Mouse (Mus musculus) G1E-ER4 (cell line): ENCODE measurements at regions not wholly inside any gene's neighbourhood (a gene's known extent, or its start where the extent isn't known, plus 50 kb on each side); places are given as distances from the start of the nearest gene placed in this dataset.

Experiments used
- GATA1 ChIP-seq: IDR thresholded peaks from one replicate; pipeline ENCODE4 v1.8.0; 2012; ENCODE audit warnings: low read length, inconsistent platforms

GRCm38 (mm10) chr14:61819251-61819650 lies 212.0 kb downstream of the Kcnrg start:
- TF ChIP-seq GATA1, result no peak

- TF ChIP-seq GATA1, result no peak
Observed at GRCm38 (mm10) chr14:61834291-61834936, 227.2 kb downstream of the Kcnrg start.

GRCm38 (mm10) chr14:61835729-61836128 lies 228.5 kb downstream of the Kcnrg start:
- TF ChIP-seq GATA1, result no peak

- TF ChIP-seq GATA1, result no peak
Observed at GRCm38 (mm10) chr14:61836231-61836630, 229.0 kb downstream of the Kcnrg start.

- TF ChIP-seq GATA1, result no peak
Observed at GRCm38 (mm10) chr14:61836965-61837364, 229.7 kb downstream of the Kcnrg start.

- TF ChIP-seq GATA1, result no peak
Observed at GRCm38 (mm10) chr14:61837851-61838250, 230.6 kb downstream of the Kcnrg start.

GRCm38 (mm10) chr14:61842476-61842875 lies 235.2 kb downstream of the Kcnrg start:
- TF ChIP-seq GATA1, result no peak

- no peak for TF ChIP-seq GATA1
Observed at GRCm38 (mm10) chr14:61846441-61846840, 239.2 kb downstream of the Kcnrg start.

GRCm38 (mm10) chr14:61850244-61850643 lies 243.0 kb downstream of the Kcnrg start:
- TF ChIP-seq GATA1, result no peak

GRCm38 (mm10) chr14:61857616-61858015 lies 250.4 kb downstream of the Kcnrg start:
- no peak for TF ChIP-seq GATA1

GRCm38 (mm10) chr14:61860688-61861087 lies 253.4 kb downstream of the Kcnrg start:
- no peak for TF ChIP-seq GATA1

GRCm38 (mm10) chr14:61861357-61861958 lies 254.2 kb downstream of the Kcnrg start:
- TF ChIP-seq GATA1, result no peak

- TF ChIP-seq GATA1, result no peak
Observed at GRCm38 (mm10) chr14:61862931-61863330, 255.7 kb downstream of the Kcnrg start.

- no peak for TF ChIP-seq GATA1
Observed at GRCm38 (mm10) chr14:61863475-61863874, 256.2 kb downstream of the Kcnrg start.

GRCm38 (mm10) chr14:61866532-61867268 lies 259.4 kb downstream of the Kcnrg start:
- TF ChIP-seq GATA1, result no peak

- no peak for TF ChIP-seq GATA1
Observed at GRCm38 (mm10) chr14:61874206-61874605, 266.9 kb downstream of the Kcnrg start.

GRCm38 (mm10) chr14:61879416-61879815 lies 272.2 kb downstream of the Kcnrg start:
- no peak for TF ChIP-seq GATA1
